9 mouse cellular contexts compared by ENCODE assay signal in genomic region chr11:117333150-117333715, GRCm38 (mm10).
DNase-seq lines count a peak whose midpoint lies in the region; ATAC-seq and TF ChIP-seq lines count a peak whose summit lies in the region.
"Had no signal": no experiment of that assay in that cellular context is flagged by ENCODE, and none has a peak within 500 bp of the region (broad histone marks: within the 10 kb centered on the region; RNA-seq: fewer than 3 reads in every experiment).

No protein-coding gene starts in this region.

- ATAC-seq in embryonic facial prominence, embryonic 14.5 days (ENCODE audit: low read depth), result no peak
- no peak for ATAC-seq in intestine, embryonic 16.5 days
- peak; percentile 28; the same call in 1 of the 2 replicates for ATAC-seq in neural tube, embryonic 13.5 days (ENCODE audit: low read depth)

- no peak for DNase-seq in lung, adult 2 months
- no peak for DNase-seq in lung, postnatal 10 days
- DNase-seq in embryonic facial prominence, embryonic 14.5 days (ENCODE audit: low spot score), result peak; percentile 43
- no peak for DNase-seq in cerebellum, adult 9-11 months
- no peak for DNase-seq in cerebellum, adult 18-20 months
- DNase-seq in testis, postnatal 14 days (ENCODE audit: low spot score), result no peak
- DNase-seq: adrenal gland, postnatal 10 days had no signal

- peaks cover 30% of the 10 kb centered on the region for H3K4me1 ChIP-seq in lung, adult 2 months (ENCODE audit: control insufficient read depth, insufficient read depth, low read length)
- peaks cover 53% of the 10 kb centered on the region for H3K4me1 ChIP-seq in embryonic facial prominence, embryonic 14.5 days (ENCODE audit: control insufficient read depth, insufficient read depth, low read length)
- peaks cover 79% of the 10 kb centered on the region for H3K4me1 ChIP-seq in intestine, embryonic 16.5 days (ENCODE audit: control insufficient read depth, insufficient read depth, low read length)
- peaks cover 74% of the 10 kb centered on the region for H3K4me1 ChIP-seq in neural tube, embryonic 13.5 days (replicated peaks)

- H3K36me3 ChIP-seq in embryonic facial prominence, embryonic 14.5 days (ENCODE audit: control insufficient read depth, insufficient read depth, low read length), result no peaks in the 10 kb centered on the region
- H3K36me3 ChIP-seq in intestine, embryonic 16.5 days (ENCODE audit: control insufficient read depth, insufficient read depth, low read length), result no peaks in the 10 kb centered on the region
- 0 out of 2 replicates have a peak, but pooled peaks cover 9% of the 10 kb centered on the region for H3K36me3 ChIP-seq in neural tube, embryonic 13.5 days

- TF ChIP-seq POLR2A in lung, adult 2 months (IDR thresholded peaks at IDR 0.05; ENCODE audit: borderline replicate concordance, extremely low read depth, low read depth, low read length), result 0 out of 2 replicates have a peak, but pooled peaks have one; percentile 22

- H3K4me3 ChIP-seq in lung, adult 2 months (replicated peaks; ENCODE audit: extremely low read depth, low read depth, low read length), result peak overlapping the region; percentile 34
- H3K4me3 ChIP-seq in embryonic facial prominence, embryonic 14.5 days (ENCODE audit: low read depth, low read length), result peak overlapping the region; percentile 56
- H3K4me3 ChIP-seq in intestine, embryonic 16.5 days (ENCODE audit: low read length), result peak overlapping the region; percentile 57
- H3K4me3 ChIP-seq in neural tube, embryonic 13.5 days, result peak overlapping the region; percentile 62

- peak overlapping the region; percentile 90 for H3K4me2 ChIP-seq in embryonic facial prominence, embryonic 14.5 days (ENCODE audit: low read depth, low read length)
- H3K4me2 ChIP-seq in intestine, embryonic 16.5 days (ENCODE audit: low read depth, low read length), result peak overlapping the region; percentile 93
- H3K4me2 ChIP-seq in neural tube, embryonic 13.5 days, result peak overlapping the region; percentile 88

- peak overlapping the region; percentile 77 for H3K9ac ChIP-seq in embryonic facial prominence, embryonic 14.5 days (ENCODE audit: low read depth, low read length)
- H3K9ac ChIP-seq in intestine, embryonic 16.5 days (ENCODE audit: low read depth, low read length), result peak overlapping the region; percentile 74
- peak overlapping the region; percentile 86 for H3K9ac ChIP-seq in neural tube, embryonic 13.5 days

- no peak for TF ChIP-seq CTCF in lung, adult 2 months (IDR thresholded peaks at IDR 0.05; ENCODE audit: insufficient read depth, low read length)

- H3K27ac ChIP-seq in embryonic facial prominence, embryonic 14.5 days (replicated peaks; ENCODE audit: low read depth, low read length), result peak overlapping the region; percentile 91
- H3K27ac ChIP-seq in intestine, embryonic 16.5 days (ENCODE audit: low read length), result peak overlapping the region; percentile 95
- H3K27ac ChIP-seq in neural tube, embryonic 13.5 days (replicated peaks), result peak overlapping the region; percentile 99

- H3K9me3 ChIP-seq in embryonic facial prominence, embryonic 14.5 days (ENCODE audit: control insufficient read depth, low read length), result no peaks in the 10 kb centered on the region
- no peaks in the 10 kb centered on the region for H3K9me3 ChIP-seq in intestine, embryonic 16.5 days (ENCODE audit: control insufficient read depth, low read length)
- H3K9me3 ChIP-seq in neural tube, embryonic 13.5 days, result no peaks in the 10 kb centered on the region

- no peaks in the 10 kb centered on the region for H3K27me3 ChIP-seq in embryonic facial prominence, embryonic 14.5 days (replicated peaks; ENCODE audit: control insufficient read depth, insufficient read depth, low read length)
- no peaks in the 10 kb centered on the region for H3K27me3 ChIP-seq in intestine, embryonic 16.5 days (replicated peaks; ENCODE audit: control insufficient read depth, insufficient read depth, low read length)
- no peaks in the 10 kb centered on the region for H3K27me3 ChIP-seq in neural tube, embryonic 13.5 days

- WGBS in lung, adult 2 months, result 57% methylated on average over 13 of the region's 13 CpGs
- 9% methylated on average over 13 of the region's 13 CpGs for WGBS in embryonic facial prominence, embryonic 14.5 days
- 26% methylated on average over 13 of the region's 13 CpGs for WGBS in intestine, embryonic 16.5 days
- 12% methylated on average over 13 of the region's 13 CpGs for WGBS in neural tube, embryonic 13.5 days
